Mouse (Mus musculus): ENCODE measurements at regions not wholly inside any gene's neighbourhood (a gene's known extent, or its start where the extent isn't known, plus 50 kb on each side); places are given as distances from the start of the nearest gene placed in this dataset.

DNA sequence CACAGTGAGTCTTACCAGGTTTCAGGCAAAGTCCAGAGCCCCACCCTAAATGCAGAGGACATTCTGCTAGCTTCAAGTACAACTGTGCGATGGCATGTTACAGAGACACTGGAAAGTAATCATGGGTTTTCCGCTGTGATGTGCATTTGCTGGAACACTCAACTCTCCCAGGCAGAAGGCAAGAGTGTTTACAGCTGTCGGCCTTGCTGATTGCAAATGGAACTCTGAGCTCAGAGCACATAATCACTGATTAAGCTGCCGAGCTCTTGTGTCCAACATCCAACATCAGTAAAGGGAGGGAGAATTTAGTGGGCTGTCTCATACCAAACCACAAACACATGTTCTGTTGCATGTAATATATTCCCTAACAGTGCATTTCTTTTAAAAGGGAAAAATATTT lies 117.1 kb downstream of the Postn start:
- Histone ChIP-seq H3K27ac (ENCODE audit: low read depth) (no peak overlapping the region), H3K4me1 (ENCODE audit: insufficient read depth) (no peaks in the 10 kb centered on the region), H3K4me2 (ENCODE audit: low read depth, low read length) (no peak overlapping the region), H3K4me3 (ENCODE audit: low read depth, low read length) (no peak overlapping the region), H3K9me3 (ENCODE audit: low read length) (no peaks in the 10 kb centered on the region), H3K36me3 (replicated peaks; ENCODE audit: insufficient read depth, low read length) (no peaks in the 10 kb centered on the region), H3K9ac (replicated peaks) (no peak overlapping the region), H3K27me3 (ENCODE audit: insufficient read depth, low read length) (no peaks in the 10 kb centered on the region)
- no peak for ATAC-seq
- TF ChIP-seq EP300 (IDR thresholded peaks at IDR 0.05; ENCODE audit: low read depth) = no peak
- DNase-seq = no peak
- WGBS (ENCODE audit: insufficient replicate concordance) = 73% methylated on average over 4 of the region's 4 CpGs

DNA sequence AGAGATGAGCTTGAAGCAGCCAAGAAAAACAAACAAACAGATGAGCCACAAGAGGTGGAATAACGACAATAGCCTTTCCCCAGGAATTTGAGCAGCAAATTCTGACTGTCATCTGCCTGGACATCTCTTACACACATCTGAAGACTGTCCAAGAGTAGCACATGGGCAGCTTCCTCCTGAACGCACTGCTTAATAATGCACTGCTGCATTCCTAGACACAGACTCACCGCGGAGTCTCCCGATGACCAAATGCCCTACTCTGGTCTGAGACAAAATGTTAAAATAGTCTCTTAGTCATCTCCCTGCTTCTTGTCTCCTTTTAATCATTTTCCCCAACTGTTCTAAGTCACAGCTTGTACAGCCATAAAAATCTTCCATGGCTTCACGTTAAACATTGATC lies 119.3 kb downstream of the Postn start:
- DNase-seq (no peak), ATAC-seq (no peak)
- H3K36me3 ChIP-seq (replicated peaks; ENCODE audit: insufficient read depth, low read length) = no peaks in the 10 kb centered on the region
- TF ChIP-seq EP300 (IDR thresholded peaks at IDR 0.05; ENCODE audit: low read depth) (no peak), CTCF (IDR thresholded peaks at IDR 0.05; ENCODE audit: low read depth) (no peak)
- no peaks in the 10 kb centered on the region for H3K4me1 ChIP-seq (ENCODE audit: insufficient read depth)
- H3K4me2 ChIP-seq (ENCODE audit: low read depth, low read length) = no peak overlapping the region
- 76% methylated on average over 6 of the region's 6 CpGs for WGBS (ENCODE audit: insufficient replicate concordance)
- no peaks in the 10 kb centered on the region for H3K27me3 ChIP-seq (ENCODE audit: insufficient read depth, low read length)
- H3K9me3 ChIP-seq (ENCODE audit: low read length) = no peaks in the 10 kb centered on the region
- H3K4me3 ChIP-seq (ENCODE audit: low read depth, low read length) = no peak overlapping the region
- no peak overlapping the region for H3K9ac ChIP-seq (replicated peaks)
- no peak overlapping the region for H3K27ac ChIP-seq (ENCODE audit: low read depth)

GRCm38 (mm10) chr3:54487346-54487745 lies 126.4 kb downstream of the Postn start:
- Histone ChIP-seq H3K9me3 (ENCODE audit: low read length) (no peaks in the 10 kb centered on the region), H3K4me1 (ENCODE audit: insufficient read depth) (no peaks in the 10 kb centered on the region), H3K27ac (ENCODE audit: low read depth) (no peak overlapping the region), H3K36me3 (replicated peaks; ENCODE audit: insufficient read depth, low read length) (no peaks in the 10 kb centered on the region), H3K27me3 (ENCODE audit: insufficient read depth, low read length) (no peaks in the 10 kb centered on the region), H3K4me3 (ENCODE audit: low read depth, low read length) (no peak overlapping the region), H3K9ac (replicated peaks) (no peak overlapping the region), H3K4me2 (ENCODE audit: low read depth, low read length) (no peak overlapping the region)
- TF ChIP-seq EP300 (IDR thresholded peaks at IDR 0.05; ENCODE audit: low read depth) (no peak), CTCF (IDR thresholded peaks at IDR 0.05; ENCODE audit: low read depth) (no peak)
- ATAC-seq = no peak
- DNase-seq = no peak
- WGBS (ENCODE audit: insufficient replicate concordance) = 78% methylated on average over 2 of the region's 2 CpGs

DNA sequence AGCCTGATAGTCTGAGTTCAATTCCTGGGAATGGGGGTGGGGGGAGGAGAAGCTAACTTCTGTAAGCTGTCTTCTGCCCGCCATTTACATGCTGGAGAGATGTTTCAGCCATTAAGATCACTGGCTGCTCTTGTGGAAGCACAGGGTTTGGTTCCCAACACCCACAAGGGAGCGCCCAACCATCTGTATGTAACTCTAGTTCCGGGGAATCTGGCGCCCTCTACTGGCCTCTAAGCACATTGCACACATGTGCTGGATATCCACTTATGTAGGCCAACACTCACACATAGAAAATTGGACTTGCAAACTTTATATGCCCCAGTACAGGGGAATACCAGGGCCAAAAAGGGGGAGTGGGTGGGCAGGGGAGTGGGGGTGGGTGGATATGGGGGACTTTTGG lies 126.9 kb downstream of the Postn start:
- H3K27me3 ChIP-seq (ENCODE audit: insufficient read depth, low read length) = no peaks in the 10 kb centered on the region
- H3K4me2 ChIP-seq (ENCODE audit: low read depth, low read length) = no peak overlapping the region
- 64% methylated on average over 4 of the region's 4 CpGs for WGBS (ENCODE audit: insufficient replicate concordance)
- no peaks in the 10 kb centered on the region for H3K9me3 ChIP-seq (ENCODE audit: low read length)
- TF ChIP-seq CTCF (IDR thresholded peaks at IDR 0.05; ENCODE audit: low read depth) (peak; percentile 54), EP300 (IDR thresholded peaks at IDR 0.05; ENCODE audit: low read depth) (no peak)
- H3K9ac ChIP-seq (replicated peaks) = no peak overlapping the region
- H3K4me1 ChIP-seq (ENCODE audit: insufficient read depth) = no peaks in the 10 kb centered on the region
- H3K4me3 ChIP-seq (ENCODE audit: low read depth, low read length) = no peak overlapping the region
- no peak for ATAC-seq
- DNase-seq = no peak
- no peak overlapping the region for H3K27ac ChIP-seq (ENCODE audit: low read depth)
- H3K36me3 ChIP-seq (replicated peaks; ENCODE audit: insufficient read depth, low read length) = no peaks in the 10 kb centered on the region

DNA sequence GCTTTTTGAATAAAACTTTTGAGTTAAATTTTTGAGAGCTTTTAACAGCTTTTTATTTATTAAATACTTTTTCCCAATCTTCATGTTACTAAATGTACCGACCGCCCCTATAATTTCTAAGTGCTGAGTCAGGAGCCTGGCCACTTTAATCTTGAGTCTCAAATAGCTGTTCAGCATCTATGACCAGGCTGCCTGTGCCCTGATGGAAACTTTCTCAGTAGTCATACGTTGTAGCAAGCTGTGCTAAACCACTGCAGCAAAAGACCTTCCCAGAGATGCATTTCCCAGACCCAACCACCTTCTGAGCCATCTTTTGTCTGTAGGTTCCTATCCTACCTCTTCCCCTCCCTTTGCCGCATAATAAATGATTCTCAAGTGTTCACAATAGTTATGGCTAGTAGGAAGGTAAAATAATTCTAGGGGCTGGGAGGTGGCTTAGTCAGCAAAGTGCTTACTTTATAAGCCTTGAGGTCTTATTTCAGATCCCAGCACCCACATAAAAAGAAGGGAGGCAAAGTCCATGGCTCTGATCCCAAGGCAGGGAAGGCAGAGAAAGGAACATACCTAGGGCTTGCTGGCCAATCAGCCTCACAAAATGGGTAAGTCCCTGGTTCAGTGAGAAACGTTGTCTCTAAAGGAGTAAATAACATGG lies 129.5 kb downstream of the Postn start:
- H3K9me3 ChIP-seq (ENCODE audit: low read length) = no peaks in the 10 kb centered on the region
- H3K4me3 ChIP-seq (ENCODE audit: low read depth, low read length) = no peak overlapping the region
- no peaks in the 10 kb centered on the region for H3K36me3 ChIP-seq (replicated peaks; ENCODE audit: insufficient read depth, low read length)
- no peak overlapping the region for H3K9ac ChIP-seq (replicated peaks)
- no peak for ATAC-seq
- DNase-seq = no peak
- no peaks in the 10 kb centered on the region for H3K4me1 ChIP-seq (ENCODE audit: insufficient read depth)
- H3K27ac ChIP-seq (ENCODE audit: low read depth) = no peak overlapping the region
- H3K4me2 ChIP-seq (ENCODE audit: low read depth, low read length) = no peak overlapping the region
- no peaks in the 10 kb centered on the region for H3K27me3 ChIP-seq (ENCODE audit: insufficient read depth, low read length)
- whole genome bisulfite sequencing (ENCODE audit: insufficient replicate concordance) = 74% methylated on average over 5 of the region's 5 CpGs
- TF ChIP-seq CTCF (IDR thresholded peaks at IDR 0.05; ENCODE audit: low read depth) = no peak
- no peak for TF ChIP-seq EP300 (IDR thresholded peaks at IDR 0.05; ENCODE audit: low read depth)

DNA sequence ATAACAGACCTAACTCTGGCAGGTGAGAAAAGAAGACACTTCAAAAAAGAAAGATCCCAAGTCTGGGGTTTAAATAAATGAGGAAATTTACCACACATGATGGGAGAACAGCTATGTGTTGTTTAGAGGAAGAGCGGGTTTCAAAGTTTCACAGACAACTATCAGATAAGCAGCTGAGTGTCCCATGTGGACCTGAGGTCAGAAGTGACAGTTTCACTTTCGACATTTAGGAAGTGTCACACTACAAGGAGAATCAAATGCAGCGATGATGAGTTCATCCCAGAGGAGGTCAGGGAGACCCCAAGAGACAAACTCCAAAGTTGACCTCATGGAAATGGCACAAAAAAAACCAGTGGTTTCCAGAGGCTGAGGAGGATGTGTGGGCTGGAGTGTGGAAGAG lies 132.7 kb downstream of the Postn start:
- Histone ChIP-seq H3K36me3 (replicated peaks; ENCODE audit: insufficient read depth, low read length) (no peaks in the 10 kb centered on the region), H3K9me3 (ENCODE audit: low read length) (no peaks in the 10 kb centered on the region), H3K27ac (ENCODE audit: low read depth) (no peak overlapping the region), H3K9ac (replicated peaks) (no peak overlapping the region), H3K4me2 (ENCODE audit: low read depth, low read length) (0 out of 2 replicates have a peak overlapping the region, but pooled peaks have one; percentile 0), H3K4me1 (ENCODE audit: insufficient read depth) (no peaks in the 10 kb centered on the region), H3K4me3 (ENCODE audit: low read depth, low read length) (no peak overlapping the region), H3K27me3 (ENCODE audit: insufficient read depth, low read length) (no peaks in the 10 kb centered on the region)
- 39% methylated on average over 3 of the region's 3 CpGs for WGBS (ENCODE audit: insufficient replicate concordance)
- no peak for TF ChIP-seq EP300 (IDR thresholded peaks at IDR 0.05; ENCODE audit: low read depth)
- no peak for TF ChIP-seq CTCF (IDR thresholded peaks at IDR 0.05; ENCODE audit: low read depth)
- ATAC-seq (peak; percentile 78), DNase-seq (no peak)

- Histone ChIP-seq H3K27ac (ENCODE audit: low read depth) (no peak overlapping the region), H3K4me3 (ENCODE audit: low read depth, low read length) (no peak overlapping the region), H3K27me3 (ENCODE audit: insufficient read depth, low read length) (no peaks in the 10 kb centered on the region), H3K9ac (replicated peaks) (no peak overlapping the region), H3K9me3 (ENCODE audit: low read length) (no peaks in the 10 kb centered on the region), H3K36me3 (replicated peaks; ENCODE audit: insufficient read depth, low read length) (no peaks in the 10 kb centered on the region), H3K4me1 (ENCODE audit: insufficient read depth) (no peaks in the 10 kb centered on the region), H3K4me2 (ENCODE audit: low read depth, low read length) (no peak overlapping the region)
- DNase-seq = no peak
- TF ChIP-seq CTCF (IDR thresholded peaks at IDR 0.05; ENCODE audit: low read depth) (no peak), EP300 (IDR thresholded peaks at IDR 0.05; ENCODE audit: low read depth) (no peak)
- WGBS (ENCODE audit: insufficient replicate concordance) = 57% methylated on average over 3 of the region's 3 CpGs
- no peak for ATAC-seq
Measured at GRCm38 (mm10) chr3:54504997-54505396, 144.1 kb downstream of the Postn start.
